Mouse (Mus musculus) MEL (cell line): Measurements from ENCODE around the gene 2310039H08Rik. TPM values are rescaled to one million over a fixed set of nuclear protein-coding genes. Genes with fewer than 3 reads are reported as not detected.

Source experiments
- DNase-seq: peaks from one replicate; pipeline ENCODE4 v3.0.0; 2011; ENCODE audit warnings: low read depth, low spot score
- H3K27ac ChIP-seq: 2 replicates; pipeline ENCODE4 v1.5.1; 2012; ENCODE audit warnings: low read depth, mild to moderate bottlenecking, control low read depth, low read length, moderate library complexity; ENCODE audit not compliant: control insufficient read depth
- H3K27me3 ChIP-seq, 2 experiments: fragments of 150-350 bp in 1 of 2; sonication (generic) in 1 of 2; 2 replicates each; pipeline ENCODE4 v1.6.1; 2012; ENCODE audit warnings: low read length in 2 of 2, mild to moderate bottlenecking in 2 of 2, improper control_type of control experiment in 1 of 2, moderate library complexity in 1 of 2; ENCODE audit not compliant: insufficient read depth in 2 of 2, control insufficient read depth in 1 of 2
- H3K36me3 ChIP-seq, 2 experiments: 2 replicates each; pipeline ENCODE4 v1.6.1; 2012 to 2014; ENCODE audit warnings: low read length in 2 of 2, improper control_type of control experiment in 1 of 2, inconsistent platforms in 1 of 2, mild to moderate bottlenecking in 1 of 2; ENCODE audit not compliant: insufficient read depth in 2 of 2, control insufficient read depth in 1 of 2
- H3K4me1 ChIP-seq, 2 experiments: fragments of 150-350 bp in 1 of 2; sonication (generic) in 1 of 2; 2 replicates each; pipeline ENCODE4 v1.6.1; 2012; ENCODE audit warnings: low read length in 2 of 2, improper control_type of control experiment in 1 of 2, mild to moderate bottlenecking in 1 of 2; ENCODE audit not compliant: insufficient read depth in 2 of 2, control insufficient read depth in 1 of 2
- H3K4me3 ChIP-seq, 2 experiments: fragments of 150-350 bp in 1 of 2; sonication (generic) in 1 of 2; 2 replicates each; pipeline ENCODE4 v1.5.1; 2012; ENCODE audit warnings: low read depth in 2 of 2, low read length in 2 of 2, mild to moderate bottlenecking in 2 of 2, moderate library complexity in 2 of 2, control low read depth in 1 of 2, improper control_type of control experiment in 1 of 2; ENCODE audit not compliant: control insufficient read depth in 1 of 2, insufficient read depth in 1 of 2
- H3K79me2 ChIP-seq: 2 replicates; pipeline ENCODE4 v1.6.1; 2012; ENCODE audit warnings: mild to moderate bottlenecking, low read length, moderate library complexity; ENCODE audit not compliant: control insufficient read depth, poor library complexity, insufficient read depth
- H3K9ac ChIP-seq: 2 replicates; pipeline ENCODE4 v1.6.1; 2012; ENCODE audit warnings: low read depth, mild to moderate bottlenecking, control low read depth, low read length, moderate library complexity; ENCODE audit not compliant: control insufficient read depth, poor library complexity, severe bottlenecking
- H3K9me3 ChIP-seq: fragments of 150-350 bp; sonication (generic); replicated peaks from 2 replicates; pipeline ENCODE4 v1.6.1; 2012; ENCODE audit warnings: mild to moderate bottlenecking, low read length, improper control_type of control experiment, moderate library complexity; ENCODE audit not compliant: insufficient read depth
- BHLHE40 ChIP-seq: IDR thresholded peaks from 2 replicates; pipeline ENCODE4 v1.6.1; 2012; ENCODE audit warnings: low read depth, mild to moderate bottlenecking, inconsistent platforms, low read length, improper control_type of control experiment, borderline replicate concordance
- CHD1 ChIP-seq: IDR thresholded peaks from 2 replicates; pipeline ENCODE4 v1.6.1; 2012; ENCODE audit warnings: low read depth, mild to moderate bottlenecking, inconsistent platforms, low read length, improper control_type of control experiment
- E2F4 ChIP-seq: IDR thresholded peaks from 2 replicates; pipeline ENCODE4 v1.6.1; 2011; ENCODE audit warnings: low read depth, low read length, improper control_type of control experiment, borderline replicate concordance
- EP300 ChIP-seq, 2 experiments: IDR thresholded peaks; 2 replicates each; pipeline ENCODE4 v1.6.1; 2011; ENCODE audit warnings: improper control_type of control experiment in 2 of 2, low read length in 2 of 2, low read depth in 1 of 2, mild to moderate bottlenecking in 1 of 2
- ETS1 ChIP-seq: IDR thresholded peaks from 2 replicates; pipeline ENCODE4 v1.6.1; 2012; ENCODE audit warnings: low read depth, mild to moderate bottlenecking, inconsistent platforms, low read length, improper control_type of control experiment, moderate library complexity
- GATA1 ChIP-seq: IDR thresholded peaks from 2 replicates; pipeline ENCODE4 v1.6.1; 2011; ENCODE audit warnings: low read depth, low read length, improper control_type of control experiment
- JUND ChIP-seq: IDR thresholded peaks from 2 replicates; pipeline ENCODE4 v1.6.1; 2011; ENCODE audit warnings: low read depth, mild to moderate bottlenecking, improper control_type of control experiment, low read length
- KAT2A ChIP-seq: conservative IDR thresholded peaks from 2 replicates; pipeline ENCODE4 v1.6.1; 2012; ENCODE audit warnings: low read depth, low read length, improper control_type of control experiment, inconsistent platforms
- MAX ChIP-seq: IDR thresholded peaks from 2 replicates; pipeline ENCODE4 v1.6.1; 2011; ENCODE audit warnings: low read length, improper control_type of control experiment
- MEF2A ChIP-seq: IDR thresholded peaks from 2 replicates; pipeline ENCODE4 v1.6.1; 2014; ENCODE audit warnings: low read depth, mild to moderate bottlenecking, inconsistent platforms, low read length, improper control_type of control experiment; ENCODE audit not compliant: poor library complexity, insufficient replicate concordance, severe bottlenecking; ENCODE audit errors: extremely low read depth
- MXI1 ChIP-seq: IDR thresholded peaks from 2 replicates; pipeline ENCODE4 v1.6.1; 2011; ENCODE audit warnings: mild to moderate bottlenecking, low read depth, low read length, improper control_type of control experiment
- MYC ChIP-seq: IDR thresholded peaks from 2 replicates; pipeline ENCODE4 v1.6.1; 2011; ENCODE audit warnings: low read depth, mild to moderate bottlenecking, low read length, improper control_type of control experiment, moderate library complexity
- NELFE ChIP-seq: IDR thresholded peaks from 2 replicates; pipeline ENCODE4 v1.6.1; 2011; ENCODE audit warnings: low read depth, low read length, improper control_type of control experiment
- NRF1 ChIP-seq: IDR thresholded peaks from 2 replicates; pipeline ENCODE4 v1.6.1; 2014; ENCODE audit warnings: low read depth, mild to moderate bottlenecking, inconsistent platforms, low read length, improper control_type of control experiment, moderate library complexity; ENCODE audit not compliant: poor library complexity, insufficient read depth, severe bottlenecking
- POLR2A ChIP-seq, 2 experiments: IDR thresholded peaks; 2 replicates each; pipeline ENCODE4 v1.6.1; 2011 to 2012; ENCODE audit warnings: low read length in 2 of 2, mild to moderate bottlenecking in 2 of 2, control low read depth in 1 of 2, improper control_type of control experiment in 1 of 2, low read depth in 1 of 2, moderate library complexity in 1 of 2; ENCODE audit not compliant: control insufficient read depth in 1 of 2, insufficient read depth in 1 of 2, poor library complexity in 1 of 2
- POLR2AphosphoS2 ChIP-seq: IDR thresholded peaks from 2 replicates; pipeline ENCODE4 v1.6.1; 2011; ENCODE audit warnings: low read length, improper control_type of control experiment
- RAD21 ChIP-seq: IDR thresholded peaks from 2 replicates; pipeline ENCODE4 v1.6.1; 2011; ENCODE audit warnings: mild to moderate bottlenecking, low read depth, low read length, improper control_type of control experiment
- SMC3 ChIP-seq: IDR thresholded peaks from 2 replicates; pipeline ENCODE4 v1.6.1; 2011; ENCODE audit warnings: low read depth, low read length, improper control_type of control experiment
- TAL1 ChIP-seq: IDR thresholded peaks from 2 replicates; pipeline ENCODE4 v1.6.1; 2012; ENCODE audit warnings: mild to moderate bottlenecking, inconsistent platforms, low read length, moderate library complexity, mixed read lengths
- TCF12 ChIP-seq: IDR thresholded peaks from 2 replicates; pipeline ENCODE4 v1.6.1; 2014; ENCODE audit warnings: low read depth, mild to moderate bottlenecking, inconsistent platforms, low read length, improper control_type of control experiment, moderate library complexity
- UBTF ChIP-seq: IDR thresholded peaks from 2 replicates; pipeline ENCODE4 v1.6.1; 2012; ENCODE audit warnings: low read depth, mild to moderate bottlenecking, inconsistent platforms, low read length, improper control_type of control experiment, moderate library complexity, borderline replicate concordance; ENCODE audit not compliant: insufficient read depth
- USF2 ChIP-seq, 2 experiments: IDR thresholded peaks; 2 replicates each; pipeline ENCODE4 v1.6.1; 2011 to 2012; ENCODE audit warnings: improper control_type of control experiment in 2 of 2, low read length in 2 of 2, borderline replicate concordance in 1 of 2, inconsistent platforms in 1 of 2, low read depth in 1 of 2, mild to moderate bottlenecking in 1 of 2; ENCODE audit not compliant: insufficient read depth in 1 of 2
- ZC3H11A ChIP-seq: IDR thresholded peaks from 2 replicates; pipeline ENCODE4 v1.6.1; 2012; ENCODE audit warnings: low read depth, mild to moderate bottlenecking, inconsistent platforms, low read length, improper control_type of control experiment
- ZKSCAN1 ChIP-seq: IDR thresholded peaks from 2 replicates; pipeline ENCODE4 v1.6.1; 2012; ENCODE audit warnings: low read depth, mild to moderate bottlenecking, inconsistent platforms, low read length, improper control_type of control experiment, moderate library complexity
- ZNF384 ChIP-seq: IDR thresholded peaks from 2 replicates; pipeline ENCODE4 v1.6.1; 2012; ENCODE audit warnings: low read depth, mild to moderate bottlenecking, inconsistent platforms, low read length, improper control_type of control experiment
- polyA plus RNA-seq, 2 experiments: library from polyadenylated mRNA; stranded (reverse) in 1 of 2; unstranded in 1 of 2; fragments of >175 nt in 1 of 2; fragments of >200 nt in 1 of 2; gene quantifications; 2 replicates each; pipeline versions ENCODE4 v1.2.1 to v1.2.4; 2012; ENCODE audit warnings: low replicate concordance in 2 of 2, low read depth in 1 of 2; ENCODE audit not compliant: insufficient read length in 2 of 2, insufficient read depth in 1 of 2, missing spikeins in 1 of 2
- total RNA-seq: library from RNA; depleted of rRNA; stranded (reverse); fragments of 300-350 nt; gene quantifications from 2 replicates; pipeline ENCODE4 v1.2.3, GENCODE M21; 2012

2310039H08Rik gene
- total and polyA plus RNA-seq, 3 experiments, result 41.3 to 53.2 TPM; not detected in 1

DNA sequence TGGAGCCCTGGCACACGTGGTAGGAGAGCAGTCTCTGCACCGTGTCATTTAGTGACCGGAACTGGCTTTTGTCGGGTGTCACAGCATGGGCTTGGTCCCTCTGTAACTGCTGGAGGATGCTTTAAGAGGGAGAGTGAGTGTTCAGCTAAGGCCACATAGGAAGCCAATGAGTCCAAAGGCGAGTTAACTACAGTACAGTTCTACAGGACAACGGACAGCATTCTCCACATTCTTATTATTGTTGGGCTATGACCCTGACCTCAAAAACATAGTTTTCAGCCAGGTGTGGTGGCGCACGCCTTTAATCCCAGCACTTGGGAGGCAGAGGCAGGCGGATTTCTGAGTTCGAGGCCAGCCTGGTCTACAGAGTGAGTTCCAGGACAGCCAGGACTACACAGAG, 35.9 kb downstream of the 2310039H08Rik start:
- Histone ChIP-seq H3K4me1 (no peaks in the 10 kb centered on the region), H3K9ac (no peak overlapping the region), H3K27ac (no peak overlapping the region), H3K4me3 (no peak overlapping the region), H3K36me3 (no peaks in the 10 kb centered on the region; a peak in 1 of 4 replicates), H3K27me3 (no peaks in the 10 kb centered on the region), H3K79me2 (no peaks in the 10 kb centered on the region), H3K9me3 (no peaks in the 10 kb centered on the region)
- no peak for DNase-seq
- no peak for TF ChIP-seq ZC3H11A
- TF ChIP-seq E2F4, result no peak
- no peak for TF ChIP-seq POLR2A (IDR thresholded peaks at IDR 0.05; ENCODE audit: control insufficient read depth in 1 of 2, insufficient read depth in 1 of 2, low read depth in 1 of 2, low read length in 2 of 2, poor library complexity in 1 of 2)
- no peak for TF ChIP-seq ETS1
- TF ChIP-seq SMC3, result no peak
- no peak for TF ChIP-seq USF2 (IDR thresholded peaks at IDR 0.05; ENCODE audit: borderline replicate concordance in 1 of 2, insufficient read depth in 1 of 2, low read depth in 1 of 2, low read length in 2 of 2)
- TF ChIP-seq TAL1, result no peak
- no peak for TF ChIP-seq MXI1
- no peak for TF ChIP-seq RAD21
- TF ChIP-seq POLR2AphosphoS2, result no peak
- no peak for TF ChIP-seq GATA1

DNA sequence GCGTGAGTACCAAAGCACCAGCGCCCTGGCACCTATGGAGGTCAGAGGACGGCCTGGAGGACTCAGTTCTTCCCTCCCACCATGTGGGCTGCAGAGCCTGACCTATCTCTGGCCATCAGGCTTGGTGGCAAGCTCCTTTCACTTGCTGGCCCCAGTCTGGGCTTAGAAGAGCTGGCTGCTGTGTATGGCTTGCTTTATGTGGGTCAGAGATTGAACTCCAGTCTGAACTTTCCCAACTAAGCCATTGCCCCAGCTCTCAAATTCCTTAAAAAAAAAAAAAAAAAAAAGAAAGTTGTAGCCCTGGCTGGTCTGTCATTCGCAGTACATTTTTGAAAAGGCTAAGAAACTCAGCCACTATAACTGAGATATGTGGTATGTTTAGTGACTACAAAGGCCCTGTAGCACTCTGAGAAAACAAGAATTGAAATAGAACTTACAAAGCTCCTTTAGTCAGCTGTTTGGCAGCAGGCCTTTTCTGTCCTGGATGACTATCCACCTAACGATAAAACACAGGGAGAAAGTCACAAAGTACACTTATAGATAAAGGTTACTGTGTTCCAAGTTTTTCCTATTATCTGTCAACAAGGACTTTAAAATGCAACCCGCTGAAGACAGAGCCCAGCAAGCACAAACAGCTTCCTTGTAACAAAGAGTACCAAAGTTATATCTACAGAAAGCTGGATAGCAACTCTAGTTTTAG, 36.8 kb downstream of the 2310039H08Rik start:
- DNase-seq, result no peak
- H3K4me1 ChIP-seq, result no peaks in the 10 kb centered on the region
- no peaks in the 10 kb centered on the region for H3K27me3 ChIP-seq
- H3K27ac ChIP-seq, result no peak overlapping the region
- H3K9me3 ChIP-seq, result no peaks in the 10 kb centered on the region
- H3K79me2 ChIP-seq, result no peaks in the 10 kb centered on the region
- no peak overlapping the region for H3K4me3 ChIP-seq
- TF ChIP-seq JUND (no peak), NRF1 (no peak), MYC (no peak), SMC3 (no peak), EP300 (IDR thresholded peaks at IDR 0.05; ENCODE audit: low read depth in 1 of 2, low read length in 2 of 2) (no peak), BHLHE40 (no peak), KAT2A (no peak), CHD1 (no peak), TCF12 (no peak), ZC3H11A (no peak), UBTF (no peak), MAX (no peak), ZKSCAN1 (no peak), E2F4 (no peak), NELFE (no peak), MEF2A (no peak), ZNF384 (no peak)
- H3K36me3 ChIP-seq, result no peaks in the 10 kb centered on the region; a peak in 1 of 4 replicates
- no peak overlapping the region for H3K9ac ChIP-seq
